Mouse (Mus musculus) liver, adult 2 months (tissue): ENCODE data around the gene Lrch3.
"Not testable (repeated sequence)": the region's sequence is repeated elsewhere in the genome, so short reads cannot be mapped to it uniquely, and the experiment has no call there.

Experiments
- CTCF ChIP-seq: fragments of 200-500 bp; IDR thresholded peaks from 2 replicates; pipeline ENCODE4 v1.5.1; 2011; ENCODE audit warnings: low read depth, low read length, control low read depth
- POLR2A ChIP-seq: fragments of 200-500 bp; IDR thresholded peaks from 2 replicates; pipeline ENCODE4 v1.6.1; 2011; ENCODE audit warnings: low read length, control low read depth; ENCODE audit not compliant: insufficient read depth; ENCODE audit errors: extremely low read depth

DNA sequence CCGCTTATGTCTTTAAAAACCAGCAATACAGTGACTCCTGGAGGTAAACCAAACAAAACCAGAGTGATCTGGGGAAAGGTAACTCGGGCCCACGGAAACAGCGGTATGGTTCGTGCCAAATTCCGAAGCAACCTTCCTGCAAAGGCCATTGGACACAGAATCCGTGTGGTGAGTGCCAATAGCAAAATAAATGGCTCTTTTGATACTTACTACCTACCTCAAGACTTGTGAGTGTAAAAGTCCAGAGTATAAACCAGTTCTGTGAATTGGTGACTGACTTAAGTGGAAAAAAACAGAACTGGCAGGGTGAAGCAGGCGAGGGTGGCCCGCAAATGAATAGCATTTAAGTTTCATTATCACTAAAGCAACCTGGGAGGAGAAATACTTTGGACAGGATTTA, 144.8 kb downstream of the Lrch3 start:
- not testable (repeated sequence) for TF ChIP-seq CTCF, POLR2A
